Mouse (Mus musculus) bone marrow macrophage, adult 2 months (primary cell): ENCODE results near the gene 4933402E13Rik.

Experiments used
- CTCF ChIP-seq: IDR thresholded peaks from 2 replicates; pipeline ENCODE4 v1.5.1; 2012; ENCODE audit warnings: low read depth, mild to moderate bottlenecking, low read length, moderate library complexity
- POLR2A ChIP-seq: IDR thresholded peaks from 2 replicates; pipeline ENCODE4 v1.6.1; 2012; ENCODE audit warnings: mild to moderate bottlenecking, low read depth, low read length, borderline replicate concordance

GRCm38 (mm10) chrX:62283199-62283598 is at the start of gene 4933402E13Rik:
- TF ChIP-seq POLR2A (no peak), CTCF (no peak)
